Mouse (Mus musculus): ENCODE measurements around the gene Npnt. TPM values are rescaled to one million over a fixed set of nuclear protein-coding genes. Genes with fewer than 3 reads are reported as not detected.

The Npnt gene
- total RNA-seq, 2 experiments from 2014 or later = not detected

GRCm38 (mm10) chr3:132863843-132864242 is 86.2 kb downstream of the Npnt start:
- ATAC-seq (ENCODE audit: poor library complexity, severe bottlenecking) = peak; percentile 69

DNA sequence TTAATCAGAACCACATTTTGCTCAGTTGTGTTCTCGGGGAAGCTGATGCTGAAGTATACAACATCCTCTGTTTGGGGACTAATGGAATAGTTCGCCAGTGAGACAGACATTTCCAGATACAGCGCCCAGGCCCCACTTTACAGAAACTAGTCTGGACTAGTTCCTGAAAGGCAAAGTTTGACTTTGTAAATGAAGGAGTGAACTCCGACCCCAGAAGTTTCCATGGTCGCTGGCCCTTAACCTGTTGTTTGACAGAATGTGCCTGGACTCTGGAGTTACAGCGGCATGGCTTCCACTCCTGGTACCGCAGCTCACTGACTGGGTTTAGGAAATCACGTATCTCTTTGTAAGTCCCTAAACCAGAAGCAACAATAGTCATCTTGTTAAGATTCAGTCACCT is 89.3 kb downstream of the Npnt start:
- no peak for ATAC-seq (ENCODE audit: poor library complexity, severe bottlenecking)

DNA sequence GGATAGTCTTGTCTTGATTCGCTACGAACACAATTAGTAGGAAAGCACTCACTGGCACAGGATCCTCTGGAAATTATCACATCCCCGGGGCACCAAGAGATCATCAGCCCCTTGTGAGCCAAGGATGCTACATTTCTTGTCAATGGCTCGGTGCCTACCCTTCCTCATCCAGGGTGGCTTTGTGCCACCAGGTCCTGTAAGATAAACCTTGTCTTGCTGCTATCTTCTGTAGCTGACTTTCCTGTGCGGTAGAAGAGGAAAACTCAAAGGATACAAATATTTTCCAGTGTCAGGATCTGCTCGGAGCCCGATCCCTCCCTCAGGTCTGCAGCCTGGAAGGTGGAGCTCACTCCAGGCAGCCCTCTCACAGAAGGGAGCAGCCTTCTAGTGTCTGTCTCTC is 90.5 kb downstream of the Npnt start:
- no peak for ATAC-seq (ENCODE audit: poor library complexity, severe bottlenecking)

- ATAC-seq (ENCODE audit: poor library complexity, severe bottlenecking) = no peak
Observed at GRCm38 (mm10) chr3:132858849-132859248, 91.2 kb downstream of the Npnt start.

- no peak for ATAC-seq (ENCODE audit: poor library complexity, severe bottlenecking)
Observed at GRCm38 (mm10) chr3:132856651-132857050, 93.4 kb downstream of the Npnt start.

GRCm38 (mm10) chr3:132855458-132856212 is 94.5 kb downstream of the Npnt start:
- ATAC-seq (ENCODE audit: poor library complexity, severe bottlenecking) = no peak

DNA sequence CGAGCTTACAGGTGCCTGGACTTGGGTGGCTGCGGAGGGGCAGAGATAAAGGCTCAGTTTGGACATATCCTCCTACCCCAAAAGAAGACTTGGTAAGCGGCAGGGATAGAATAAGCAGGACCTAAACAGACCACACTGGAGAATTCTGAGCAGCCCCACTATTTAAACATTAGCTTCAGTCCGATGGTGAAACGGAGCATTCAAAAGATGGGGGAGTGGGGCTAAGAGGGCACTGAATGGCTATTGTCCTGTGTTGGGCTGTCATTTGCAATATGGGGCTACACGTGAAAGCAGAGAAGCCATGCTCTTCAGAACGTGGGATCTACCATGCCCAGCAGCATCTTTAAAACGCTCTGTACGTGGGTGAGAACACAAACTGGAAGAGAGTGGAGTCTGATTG is 95.8 kb downstream of the Npnt start:
- no peak for ATAC-seq (ENCODE audit: poor library complexity, severe bottlenecking)

DNA sequence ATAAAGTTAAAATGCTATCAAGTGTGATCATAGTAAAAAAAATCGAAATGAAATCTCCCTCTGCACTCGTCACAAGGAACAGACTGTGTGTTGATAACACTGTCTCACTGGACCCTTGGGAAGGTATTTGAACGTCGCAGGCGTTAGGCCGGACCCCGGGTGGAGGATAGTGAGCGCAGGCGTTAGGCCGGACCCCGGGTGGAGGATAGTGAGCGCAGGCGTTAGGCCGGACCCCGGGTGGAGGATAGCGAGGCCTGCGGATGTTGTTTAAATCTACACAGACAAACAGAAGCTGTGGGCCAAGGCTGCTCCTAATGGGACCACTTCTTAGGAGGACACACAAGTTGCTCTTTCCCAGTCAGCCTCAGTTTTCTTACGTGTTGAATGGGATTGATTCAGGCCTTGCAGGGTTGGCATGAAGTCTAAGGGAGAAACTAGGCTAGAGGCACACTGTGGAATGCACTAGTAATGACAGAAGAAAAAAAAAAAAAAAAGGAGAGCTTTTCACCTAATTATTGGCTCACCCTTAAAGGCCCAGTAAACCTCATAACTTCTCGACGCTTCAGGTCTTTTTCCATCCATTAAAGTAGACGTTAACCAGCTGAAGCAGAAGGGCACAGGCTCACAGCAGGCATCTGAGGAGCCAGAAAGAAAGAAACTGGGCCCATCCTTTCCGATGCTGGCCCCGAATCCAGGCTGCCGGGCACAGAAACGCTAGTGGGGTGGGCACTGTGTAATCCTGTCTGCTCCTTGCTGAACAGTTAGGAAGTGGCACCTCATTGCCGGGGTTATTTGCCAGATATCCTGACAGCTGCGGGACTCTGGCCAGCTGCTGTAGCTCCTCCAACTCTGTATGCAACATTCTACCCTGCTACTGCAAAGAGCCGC is 98.0 kb downstream of the Npnt start:
- no peak for ATAC-seq (ENCODE audit: poor library complexity, severe bottlenecking)

DNA sequence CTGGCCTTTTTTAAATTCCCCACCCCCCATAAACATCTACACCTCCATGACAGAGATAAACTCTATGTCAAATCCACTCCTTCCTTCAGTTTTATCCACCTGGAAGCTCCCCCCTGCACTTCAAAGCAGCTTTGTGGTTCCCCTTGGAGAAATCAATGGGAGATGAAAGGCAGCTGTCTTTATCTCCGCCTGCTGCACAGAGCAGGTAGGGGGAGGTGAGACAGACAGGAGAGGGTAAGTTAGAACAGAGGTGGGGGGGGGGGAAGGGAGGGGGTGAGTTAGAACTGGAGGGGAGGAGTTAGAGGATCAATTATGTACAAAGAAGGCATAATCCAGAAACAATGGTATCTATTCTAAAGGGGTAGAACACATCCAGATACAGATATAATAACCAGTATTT is 98.7 kb downstream of the Npnt start:
- ATAC-seq (ENCODE audit: poor library complexity, severe bottlenecking) = no peak

GRCm38 (mm10) chr3:132850431-132850830 is 99.7 kb downstream of the Npnt start:
- no peak for ATAC-seq (ENCODE audit: poor library complexity, severe bottlenecking)

GRCm38 (mm10) chr3:132849669-132850068 is 100.4 kb downstream of the Npnt start:
- no peak for ATAC-seq (ENCODE audit: poor library complexity, severe bottlenecking)

DNA sequence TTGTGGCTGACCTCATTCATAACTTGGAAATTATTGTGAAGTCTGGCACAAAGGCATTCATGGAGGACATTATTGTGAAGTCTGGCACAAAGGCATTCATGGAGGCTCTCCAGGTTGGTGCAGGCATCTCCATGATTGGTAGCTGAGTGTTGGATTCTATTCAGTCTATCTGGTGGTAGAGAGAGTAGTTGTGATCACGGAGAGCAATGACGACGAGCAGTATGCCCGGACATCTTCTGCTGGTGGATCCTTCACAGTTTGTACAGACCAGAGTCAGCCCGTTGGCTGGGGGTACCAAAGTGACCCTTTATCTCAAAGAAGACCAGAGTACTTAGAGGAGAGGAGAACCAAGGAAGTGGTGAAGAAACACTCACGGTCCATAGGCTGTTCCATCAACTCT is 107.4 kb downstream of the Npnt start:
- no peak for ATAC-seq (ENCODE audit: poor library complexity, severe bottlenecking)

GRCm38 (mm10) chr3:132839516-132839915 is 110.6 kb downstream of the Npnt start:
- ATAC-seq (ENCODE audit: poor library complexity, severe bottlenecking) = no peak

- ATAC-seq (ENCODE audit: poor library complexity, severe bottlenecking) = no peak
Observed at GRCm38 (mm10) chr3:132838656-132839417, 111.3 kb downstream of the Npnt start.

DNA sequence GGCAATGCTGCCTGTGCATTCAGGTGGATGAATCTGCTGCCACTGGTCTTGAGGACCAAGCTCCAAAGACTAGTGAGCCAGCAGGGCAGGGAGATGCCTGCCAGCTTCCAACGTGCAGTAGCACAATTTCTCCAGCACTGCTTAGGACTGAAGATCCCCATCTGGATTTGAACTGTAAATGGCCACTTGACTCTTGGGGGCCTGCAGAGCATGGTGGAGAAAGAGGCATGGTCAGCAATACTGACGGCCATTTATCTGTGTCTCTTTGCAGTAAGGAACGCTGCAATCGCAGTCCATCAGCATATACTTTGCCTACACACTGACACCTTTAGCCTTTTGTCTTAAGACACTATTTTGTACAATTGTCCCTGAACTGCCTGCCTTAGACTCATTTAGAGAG is 113.0 kb downstream of the Npnt start:
- no peak for ATAC-seq (ENCODE audit: poor library complexity, severe bottlenecking)

GRCm38 (mm10) chr3:132835118-132835794 is 114.8 kb downstream of the Npnt start:
- ATAC-seq (ENCODE audit: poor library complexity, severe bottlenecking) = no peak

Other genes starting within 250 kb of the Npnt start
- 44.9 and 45.4 TPM in 2 replicates for gene Ints12, start 141.5 kb upstream of the Npnt start, total RNA-seq (2015)
- 26.7 and 30.2 TPM in 2 replicates for gene Ints12, start 141.5 kb upstream of the Npnt start, total RNA-seq (2017)
- 8.4 and 11.6 TPM in 2 replicates for gene Gstcd, start 141.7 kb upstream of the Npnt start, total RNA-seq (2015)
- 6.0 and 6.4 TPM in 2 replicates for gene Gstcd, start 141.7 kb upstream of the Npnt start, total RNA-seq (2017)

Measured in megakaryocyte, adult 5-6 weeks (primary cell).